Mouse (Mus musculus) Patski (cell line): ENCODE results near the gene Pfdn5. TPM values are rescaled to one million over a fixed set of nuclear protein-coding genes. Genes with fewer than 3 reads are reported as not detected.
"Not testable (repeated sequence)": the region's sequence is repeated elsewhere in the genome, so short reads cannot be mapped to it uniquely, and the experiment has no call there.

ENCODE experiments used
- ATAC-seq: fragments of 100-300 bp; one replicate; pipeline ENCODE4 v1.8.0; 2021
- CTCF ChIA-PET: fragments of 350-600 bp; sonication (Branson Sonifier 250); formaldehyde crosslinking; loops from one replicate; lab custom pipeline; 2022; ENCODE audit warnings: inconsistent platforms; lab: Charles Lee
- POLR2A ChIA-PET: fragments of 350-600 bp; sonication (Branson Sonifier 250); formaldehyde crosslinking; loops from one replicate; lab custom pipeline; 2022; ENCODE audit warnings: antibody characterized with exemption, inconsistent platforms; lab: Charles Lee
- DNase-seq: peaks from one replicate; pipeline ENCODE4 v3.0.0-alpha.2; 2011; ENCODE audit warnings: low read depth, low spot score
- H3K27me3 ChIP-seq: fragments of 371-371 bp; one replicate; pipeline ENCODE4 v1.5.1; 2021
- CTCF ChIP-seq: fragments of 100-300 bp; IDR thresholded peaks from one replicate; pipeline ENCODE4 v1.5.1; 2021
- in situ Hi-C: fragments of 300-500 bp; cut with MboI; formaldehyde crosslinking; loops from 3 replicates; pipeline ENCODE4 v1.11.1; 2018; ENCODE audit warnings: low pct_unique_long_range_greater_than_20kb, mixed read lengths
- polyA plus RNA-seq: library from polyadenylated mRNA; unstranded; gene quantifications from one replicate; pipeline ENCODE4 v1.2.3, GENCODE M21; 2021

The Pfdn5 gene
- polyA plus RNA-seq, 1 experiment from 2014 or later: 642 TPM

GRCm38 (mm10) chr15:102335254-102335653, 9.3 kb downstream of the Pfdn5 start:
- ATAC-seq (no peak), DNase-seq (no peak)
- in situ Hi-C loops: loop anchor here (5.0 kb wide), 1 partner anchor 42 kb away; no protein-coding TSS in a partner anchor
- CTCF ChIA-PET: interaction anchor here (0.8 to 1.3 kb wide), 2 partner anchors 9 to 42 kb away, joined by 4 read pairs; partner anchors contain the start of gene Pfdn5
- H3K27me3 ChIP-seq: no peaks in the 10 kb centered on the region
- TF ChIP-seq CTCF: no peak
- POLR2A ChIA-PET: interaction anchor here (0.6 kb wide), 1 partner anchor 41 kb away, joined by 4 read pairs; no protein-coding TSS in a partner anchor

- not testable (repeated sequence) for ATAC-seq
- in situ Hi-C loops: loop anchor here (5.0 kb wide), 1 partner anchor 41 kb away; no protein-coding TSS in a partner anchor
- CTCF ChIA-PET: interaction anchor here (0.8 to 1.3 kb wide), 2 partner anchors 10 to 41 kb away, joined by 4 read pairs; partner anchors contain the start of gene Pfdn5
Observed at GRCm38 (mm10) chr15:102335925-102336324, 10.0 kb downstream of the Pfdn5 start.

GRCm38 (mm10) chr15:102336946-102337345, 11.0 kb downstream of the Pfdn5 start:
- ChIA-PET CTCF (interaction anchor here (0.7 kb wide), 1 partner anchor 25 kb away, joined by 3 read pairs; no protein-coding TSS in a partner anchor), POLR2A (interaction anchor here (1.0 to 1.2 kb wide), 3 partner anchors 9 to 12 kb away, joined by 3 read pairs; no protein-coding TSS in a partner anchor)
- no peaks in the 10 kb centered on the region for H3K27me3 ChIP-seq
- in situ Hi-C loops: loop anchor here (5.0 kb wide), 1 partner anchor 40 kb away; no protein-coding TSS in a partner anchor
- ATAC-seq (no peak), DNase-seq (no peak)
- TF ChIP-seq CTCF: no peak

More at GRCm38 (mm10) chr15:102335925-102336324, 10.0 kb downstream of the Pfdn5 start:
- not testable (repeated sequence) for DNase-seq, H3K27me3 ChIP-seq
- POLR2A ChIA-PET: interaction anchor here (1.0 to 1.2 kb wide), 3 partner anchors 9 to 13 kb away, joined by 3 read pairs; no protein-coding TSS in a partner anchor

- TF ChIP-seq CTCF: no peak
- CTCF ChIA-PET: no interaction called here
- POLR2A ChIA-PET: no interaction called here
- H3K27me3 ChIP-seq: no peaks in the 10 kb centered on the region
- in situ Hi-C loops: loop anchor here (5.0 kb wide), 1 partner anchor 38 kb away; no protein-coding TSS in a partner anchor
- DNase-seq (no peak), ATAC-seq (no peak)
Observed at GRCm38 (mm10) chr15:102339612-102340011, 13.7 kb downstream of the Pfdn5 start.

DNA sequence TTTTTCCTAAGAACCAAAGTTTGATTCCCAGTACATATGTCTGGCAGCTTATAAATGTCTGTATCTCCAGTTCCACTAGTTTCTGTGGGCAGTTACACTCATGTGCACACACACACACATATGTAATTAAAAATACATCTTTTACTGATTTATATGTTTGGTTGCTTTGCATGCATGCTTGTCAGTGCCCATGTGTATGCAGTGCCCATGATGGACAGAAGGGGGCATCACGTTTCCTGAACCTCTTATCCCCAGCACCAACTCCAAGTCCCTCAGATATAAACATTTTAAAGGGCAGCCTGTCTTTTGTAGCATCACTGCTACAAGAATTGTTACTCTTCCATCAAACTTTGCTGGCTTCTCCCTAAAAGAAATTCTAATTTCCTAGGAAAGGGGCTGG, 15.7 kb downstream of the Pfdn5 start:
- POLR2A ChIA-PET: no interaction called here
- in situ Hi-C loops: no loop called here
- TF ChIP-seq CTCF: peak; percentile 87
- CTCF ChIA-PET: interaction anchor here (0.9 to 1.0 kb wide), 2 partner anchors 15 to 33 kb away, joined by 3 to 4 read pairs; partner anchors contain the start of gene Pfdn5
- DNase-seq: no peak
- no peak for ATAC-seq
- no peaks in the 10 kb centered on the region for H3K27me3 ChIP-seq

- ATAC-seq: no peak
- ChIA-PET CTCF (no interaction called here), POLR2A (no interaction called here)
- no peak for TF ChIP-seq CTCF
- H3K27me3 ChIP-seq: no peaks in the 10 kb centered on the region
- in situ Hi-C loops: no loop called here
- no peak for DNase-seq
Observed at GRCm38 (mm10) chr15:102344490-102344889, 18.6 kb downstream of the Pfdn5 start.

DNA sequence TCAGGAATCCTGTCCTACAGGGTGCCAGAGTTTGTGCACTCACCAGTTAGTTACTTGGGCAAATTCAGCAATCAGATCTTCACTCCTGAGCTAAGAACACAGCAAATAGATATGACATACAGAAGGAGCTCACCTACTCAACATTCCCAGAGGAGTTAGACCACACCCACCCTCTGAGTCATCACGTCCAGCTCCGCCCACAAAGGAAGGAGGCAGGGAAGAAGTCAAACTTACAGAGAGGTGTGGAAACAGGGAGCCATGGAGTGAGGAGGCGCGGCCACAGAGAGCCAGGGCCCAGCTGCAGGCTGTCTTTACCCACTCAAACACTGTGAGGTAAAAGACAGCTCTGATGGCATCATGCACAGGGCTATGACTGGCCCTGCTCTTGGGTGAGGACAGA, 20.5 kb downstream of the Pfdn5 start:
- TF ChIP-seq CTCF: no peak
- H3K27me3 ChIP-seq: no peaks in the 10 kb centered on the region
- POLR2A ChIA-PET: interaction anchor here (0.5 to 1.2 kb wide), 4 partner anchors 10 to 139 kb away, joined by 3 to 7 read pairs (median 4); no protein-coding TSS in a partner anchor
- ATAC-seq (no peak), DNase-seq (no peak)
- in situ Hi-C loops: no loop called here
- CTCF ChIA-PET: interaction anchor here (1.1 to 2.1 kb wide), 3 partner anchors 20 to 35 kb away, joined by 3 to 11 read pairs (median 7); no protein-coding TSS in a partner anchor

DNA sequence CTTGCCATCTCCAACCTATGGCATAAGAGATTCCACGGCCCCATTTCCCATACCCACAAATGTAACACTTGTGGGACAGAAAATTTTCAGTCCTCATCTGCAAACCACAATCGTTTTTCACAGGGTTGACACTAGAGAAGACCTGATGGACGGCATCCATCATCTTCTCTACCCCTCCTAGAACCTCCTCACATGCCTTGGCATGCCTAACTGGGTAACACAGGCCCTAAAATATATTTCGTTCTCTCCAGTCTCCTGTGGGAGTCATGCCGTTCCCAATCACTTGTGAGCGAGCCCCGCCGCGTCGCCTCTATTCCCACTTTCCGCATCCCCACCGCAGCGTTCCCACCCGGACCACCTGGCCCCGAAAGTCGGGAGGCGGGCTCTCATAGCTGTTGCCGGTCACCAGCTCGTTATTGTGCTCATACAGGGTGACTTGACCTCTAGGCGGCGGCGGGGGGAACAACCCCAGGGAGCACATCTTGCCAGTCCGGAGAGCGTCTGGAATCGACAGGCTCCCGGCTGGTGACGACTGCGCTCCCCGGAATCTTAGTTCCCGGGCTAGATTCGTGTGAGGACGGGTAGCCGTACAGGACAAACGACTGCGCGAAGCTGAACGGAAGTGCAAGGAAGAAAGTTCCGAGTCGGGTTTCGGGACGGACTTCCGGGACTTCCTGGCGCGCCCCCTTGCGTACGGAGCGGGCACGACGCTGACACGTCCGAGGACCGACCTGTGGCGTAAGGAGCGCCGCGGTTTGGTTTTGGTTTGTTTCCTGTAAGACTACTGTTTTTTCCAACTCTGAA, 24.4 kb downstream of the Pfdn5 start, which contains the start of gene Aaas:
Gene Aaas, minus strand, starts transcription at position 634 of the 804 bp plus-strand sequence.
- peak; percentile 69 for DNase-seq
- H3K27me3 ChIP-seq: no peaks in the 10 kb centered on the region
- in situ Hi-C loops: no loop called here
- CTCF ChIA-PET: interaction anchor here (1.1 to 1.6 kb wide), 4 partner anchors 9 to 32 kb away, joined by 3 to 5 read pairs (median 4); no protein-coding TSS in a partner anchor
- POLR2A ChIA-PET: interaction anchor here (1.3 kb wide), 1 partner anchor 24 kb away, joined by 3 read pairs; the partner anchor contains the start of gene Pfdn5
- peak; percentile 79 for ATAC-seq
- no peak for TF ChIP-seq CTCF

- TF ChIP-seq CTCF: no peak
- no peaks in the 10 kb centered on the region for H3K27me3 ChIP-seq
- in situ Hi-C loops: no loop called here
- ATAC-seq: no peak
- ChIA-PET POLR2A (no interaction called here), CTCF (interaction anchor here (1.3 to 1.5 kb wide), 2 partner anchors 8 to 13 kb away, joined by 3 read pairs; no protein-coding TSS in a partner anchor)
- no peak for DNase-seq
Observed at GRCm38 (mm10) chr15:102350942-102351291, 25.0 kb downstream of the Pfdn5 start.

DNA sequence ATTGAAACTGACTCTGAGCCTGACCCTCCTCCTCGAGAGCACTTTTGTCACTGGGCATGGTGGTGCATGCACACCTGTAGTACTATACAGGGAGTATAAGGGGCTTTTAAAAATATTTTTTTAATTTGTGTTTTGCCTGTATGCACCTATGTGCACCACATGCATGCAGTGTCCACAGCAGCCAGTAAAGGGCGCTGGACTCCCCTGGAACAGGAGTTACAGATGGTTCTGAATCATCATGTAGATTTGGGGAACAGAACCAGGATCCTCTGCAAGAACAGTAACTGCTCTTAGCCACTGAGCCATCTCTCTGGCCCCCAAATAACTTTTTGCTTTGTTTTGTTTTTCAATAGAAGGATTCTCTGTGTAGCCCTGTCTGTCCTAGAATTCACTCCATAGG, 26.3 kb downstream of the Pfdn5 start:
- no peak for ATAC-seq
- CTCF ChIA-PET: interaction anchor here (1.5 kb wide), 1 partner anchor 12 kb away, joined by 3 read pairs; no protein-coding TSS in a partner anchor
- no peak for TF ChIP-seq CTCF
- POLR2A ChIA-PET: no interaction called here
- DNase-seq: no peak
- in situ Hi-C loops: no loop called here
- no peaks in the 10 kb centered on the region for H3K27me3 ChIP-seq
